Comparison of ENCODE assay signal across 14 mouse cellular contexts in genomic region chr11:96929096-96929765, GRCm38 (mm10). TPM values are rescaled to one million over a fixed set of nuclear protein-coding genes. Genes with fewer than 3 reads are reported as not detected.
DNase-seq lines count a peak whose midpoint lies in the region; ATAC-seq and TF ChIP-seq lines count a peak whose summit lies in the region.
"Had no signal": no experiment of that assay in that cellular context is flagged by ENCODE, and none has a peak within 500 bp of the region (broad histone marks: within the 10 kb centered on the region; RNA-seq: fewer than 3 reads in every experiment).

No protein-coding gene starts in this region.

- peak overlapping the region; percentile 11; the same call in 1 of the 2 replicates for H3K4me3 ChIP-seq in embryonic facial prominence, embryonic 10.5 days
- peak overlapping the region; percentile 34 for H3K4me3 ChIP-seq in kidney, postnatal 0 days (replicated peaks; ENCODE audit: low read depth, low read length)
- H3K4me3 ChIP-seq in lung, embryonic 16.5 days (ENCODE audit: low read length), result peak overlapping the region; percentile 53
- H3K4me3 ChIP-seq: hindbrain, embryonic 12.5 days had no signal

- H3K27ac ChIP-seq in embryonic facial prominence, embryonic 10.5 days (replicated peaks), result peak overlapping the region; percentile 41; the same call in 1 of the 2 replicates
- H3K27ac ChIP-seq in kidney, postnatal 0 days, result peak overlapping the region; percentile 97
- peak overlapping the region; percentile 98 for H3K27ac ChIP-seq in lung, embryonic 16.5 days (ENCODE audit: low read length)
- H3K27ac ChIP-seq: hindbrain, embryonic 12.5 days had no signal

- no peak for TF ChIP-seq CTCF in kidney, postnatal 0 days (IDR thresholded peaks at IDR 0.05; ENCODE audit: low read depth)

- DNase-seq in heart, adult 11 months, result peak; percentile 90
- no peak for DNase-seq in heart, postnatal 14 days
- peak; percentile 43 for DNase-seq in embryonic facial prominence, embryonic 10.5 days (ENCODE audit: low spot score)
- DNase-seq in kidney, postnatal 0 days (ENCODE audit: low spot score), result peak; percentile 56
- no peak for DNase-seq in cerebellum, postnatal 25 days
- no peak for DNase-seq in heart, postnatal 25 days (ENCODE audit: low spot score)
- no peak for DNase-seq in left cerebral cortex, adult 9 months (ENCODE audit: low spot score in 2 of 2)
- DNase-seq: B cell, adult 2 months; cerebellum, adult 11-12 months had no signal

- ATAC-seq in kidney, postnatal 0 days (replicated peaks; ENCODE audit: low FRiP score, low read depth), result peak; percentile 82
- peak; percentile 82 for ATAC-seq in lung, embryonic 16.5 days (ENCODE audit: low read depth)
- ATAC-seq: activated CD4-positive, CD25-positive, alpha-beta regulatory T cell, adult 4 months had no signal

- WGBS in embryonic facial prominence, embryonic 10.5 days, result 13% methylated on average over 13 of the region's 13 CpGs
- WGBS in kidney, postnatal 0 days, result 10% methylated on average over 13 of the region's 13 CpGs
- 9% methylated on average over 13 of the region's 13 CpGs for WGBS in lung, embryonic 16.5 days

- intact Hi-C loops in heart, postnatal 14 days (cut with DNase I), result no loop called here
- intact Hi-C loops in heart, postnatal 25 days (cut with DNase I), result no loop called here

- H3K9ac ChIP-seq in kidney, postnatal 0 days (ENCODE audit: low read depth, low read length), result peak overlapping the region; percentile 65
- H3K9ac ChIP-seq in lung, embryonic 16.5 days (ENCODE audit: low read length), result peak overlapping the region; percentile 70
- H3K9ac ChIP-seq: hindbrain, embryonic 12.5 days had no signal

- peaks cover 29% of the 10 kb centered on the region for H3K4me1 ChIP-seq in embryonic facial prominence, embryonic 10.5 days
- 0 out of 2 replicates have a peak, but pooled peaks cover 15% of the 10 kb centered on the region for H3K4me1 ChIP-seq in kidney, postnatal 0 days (replicated peaks; ENCODE audit: insufficient read depth, low read length)
- peaks cover 13% of the 10 kb centered on the region; the same call in 1 of the 2 replicates for H3K4me1 ChIP-seq in lung, embryonic 16.5 days (replicated peaks; ENCODE audit: control insufficient read depth, insufficient read depth, low read length)

- H3K36me3 ChIP-seq in embryonic facial prominence, embryonic 10.5 days (replicated peaks), result no peaks in the 10 kb centered on the region
- H3K36me3 ChIP-seq in kidney, postnatal 0 days (ENCODE audit: insufficient read depth, low read length), result no peaks in the 10 kb centered on the region
- no peaks in the 10 kb centered on the region for H3K36me3 ChIP-seq in lung, embryonic 16.5 days (ENCODE audit: control insufficient read depth, insufficient read depth, low read length)
- H3K36me3 ChIP-seq: hindbrain, embryonic 12.5 days had no signal

- H3K27me3 ChIP-seq in embryonic facial prominence, embryonic 10.5 days (replicated peaks; ENCODE audit: low read depth, poor library complexity, severe bottlenecking), result peaks cover 44% of the 10 kb centered on the region
- no peaks in the 10 kb centered on the region for H3K27me3 ChIP-seq in kidney, postnatal 0 days (ENCODE audit: insufficient read depth, low read length)
- peaks cover 2% of the 10 kb centered on the region; the same call in 1 of the 2 replicates for H3K27me3 ChIP-seq in lung, embryonic 16.5 days (ENCODE audit: control insufficient read depth, insufficient read depth, low read depth, low read length)

- H3K4me2 ChIP-seq in kidney, postnatal 0 days (ENCODE audit: low read length), result peak overlapping the region; percentile 55
- H3K4me2 ChIP-seq in lung, embryonic 16.5 days (ENCODE audit: low read depth, low read length), result peak overlapping the region; percentile 55
- H3K4me2 ChIP-seq: hindbrain, embryonic 12.5 days had no signal

- no peaks in the 10 kb centered on the region for H3K9me3 ChIP-seq in embryonic facial prominence, embryonic 10.5 days
- H3K9me3 ChIP-seq in kidney, postnatal 0 days (replicated peaks; ENCODE audit: low read length), result no peaks in the 10 kb centered on the region
- no peaks in the 10 kb centered on the region for H3K9me3 ChIP-seq in lung, embryonic 16.5 days (ENCODE audit: control insufficient read depth, low read length)
- H3K9me3 ChIP-seq: hindbrain, embryonic 12.5 days had no signal

RNA-seq across cellular contexts. Expression of gene Prr15l, which starts 1.3 kb away (rescaled TPM):
- 1 to 10 TPM in 1 of 2 experiments, under 1 TPM in 1; 0.88 to 1.8 TPM for total RNA-seq in heart, postnatal 14 days (2021)
- 1.1 and 2.3 TPM in 2 replicates for polyA plus RNA-seq in embryonic facial prominence, embryonic 10.5 days (2016; fragmentation: Nextera tagmentation; extraction: Ambion mirVana)
- polyA plus RNA-seq in kidney, postnatal 0 days (2015; fragmentation: Nextera tagmentation; extraction: Ambion mirVana), result 76.5 and 88.2 TPM in 2 replicates
- 50.5 and 60.2 TPM in 2 replicates for polyA plus RNA-seq in lung, embryonic 16.5 days (2015; fragmentation: Nextera tagmentation; extraction: Ambion mirVana)
- total RNA-seq in heart, postnatal 25 days (2021), result 1 to 10 TPM; 1.7 to 2.3 TPM
- total RNA-seq: left cerebral cortex, postnatal 36 days had no signal
- polyA plus RNA-seq: frontal cortex, adult 2 months had no signal

RNA-seq across cellular contexts. Expression of gene Cdk5rap3, which starts 12.9 kb away (rescaled TPM):
- 10 to 100 TPM; 22.3 to 23.3 TPM for total RNA-seq in heart, postnatal 14 days (2021)
- 90.1 and 99.9 TPM in 2 replicates for polyA plus RNA-seq in embryonic facial prominence, embryonic 10.5 days (2016; fragmentation: Nextera tagmentation; extraction: Ambion mirVana)
- polyA plus RNA-seq in kidney, postnatal 0 days (2015; fragmentation: Nextera tagmentation; extraction: Ambion mirVana), result 77.8 and 81.6 TPM in 2 replicates
- 67.5 and 70.6 TPM in 2 replicates for polyA plus RNA-seq in lung, embryonic 16.5 days (2015; fragmentation: Nextera tagmentation; extraction: Ambion mirVana)
- 10 to 100 TPM; 21.6 to 23.2 TPM for total RNA-seq in heart, postnatal 25 days (2021)

RNA-seq across cellular contexts. Expression of gene Pnpo, which starts 14.6 kb away (rescaled TPM):
- total RNA-seq in heart, postnatal 14 days (2021), result 10 to 100 TPM; 14.1 to 15.0 TPM
- polyA plus RNA-seq in embryonic facial prominence, embryonic 10.5 days (2016; fragmentation: Nextera tagmentation; extraction: Ambion mirVana), result 32.0 and 34.5 TPM in 2 replicates
- 31.7 and 33.2 TPM in 2 replicates for polyA plus RNA-seq in kidney, postnatal 0 days (2015; fragmentation: Nextera tagmentation; extraction: Ambion mirVana)
- 28.1 and 35.4 TPM in 2 replicates for polyA plus RNA-seq in lung, embryonic 16.5 days (2015; fragmentation: Nextera tagmentation; extraction: Ambion mirVana)
- total RNA-seq in heart, postnatal 25 days (2021), result 10 to 100 TPM; 11.3 to 12.9 TPM

RNA-seq across cellular contexts. Expression of gene Sp2, which starts 53.5 kb away (rescaled TPM):
- total RNA-seq in heart, postnatal 14 days (2021), result 10 to 100 TPM; 11.4 to 12.0 TPM
- polyA plus RNA-seq in embryonic facial prominence, embryonic 10.5 days (2016; fragmentation: Nextera tagmentation; extraction: Ambion mirVana), result 27.9 and 30.3 TPM in 2 replicates
- 16.3 and 16.4 TPM in 2 replicates for polyA plus RNA-seq in kidney, postnatal 0 days (2015; fragmentation: Nextera tagmentation; extraction: Ambion mirVana)
- polyA plus RNA-seq in lung, embryonic 16.5 days (2015; fragmentation: Nextera tagmentation; extraction: Ambion mirVana), result 18.5 and 22.2 TPM in 2 replicates
- total RNA-seq in heart, postnatal 25 days (2021), result 10 to 100 TPM in 1 of 2 experiments, 1 to 10 TPM in 1; 9.8 to 11.6 TPM

Comparison
In these comparisons a context has a peak if more than half of its experiments do, and no peak if none do; other contexts are left out.
1. DNase-seq: peak in heart, adult 11 months (single experiment), embryonic facial prominence, embryonic 10.5 days (single experiment) and kidney, postnatal 0 days (single experiment); none in heart, postnatal 14 days (0 of 2), cerebellum, postnatal 25 days (0 of 2), heart, postnatal 25 days (single experiment) and left cerebral cortex, adult 9 months (0 of 2).
2. H3K27ac ChIP-seq: peak in every context shown above with its lines; median percentile 98 in lung, embryonic 16.5 days; 97 in kidney, postnatal 0 days; 41 in embryonic facial prominence, embryonic 10.5 days.
3. RNA of gene Prr15l, which starts 1.3 kb away (polyA plus RNA-seq): 76.5 to 88.2 TPM in kidney, postnatal 0 days and 50.5 to 60.2 TPM in lung, embryonic 16.5 days; 1.1 to 2.3 TPM in embryonic facial prominence, embryonic 10.5 days; every median in the first group is over 10 times any median in the second.
4. Peak in every context shown above with its lines, with median percentiles within 50 percentile points of each other: H3K4me3 ChIP-seq.